Mouse (Mus musculus): ENCODE data around the gene Tbpl1.

GRCm38 (mm10) chr10:22714520-22714919 lies 17.2 kb downstream of the Tbpl1 start:
- TF ChIP-seq CTCF (IDR thresholded peaks at IDR 0.05; ENCODE audit: low read depth) (peak; percentile 81), EP300 (IDR thresholded peaks at IDR 0.05; ENCODE audit: low read depth) (no peak)

All from liver, embryonic 14.5 days (tissue).